Mouse (Mus musculus): ENCODE data around the gene Nabp1.

Gene Nabp1

DNA sequence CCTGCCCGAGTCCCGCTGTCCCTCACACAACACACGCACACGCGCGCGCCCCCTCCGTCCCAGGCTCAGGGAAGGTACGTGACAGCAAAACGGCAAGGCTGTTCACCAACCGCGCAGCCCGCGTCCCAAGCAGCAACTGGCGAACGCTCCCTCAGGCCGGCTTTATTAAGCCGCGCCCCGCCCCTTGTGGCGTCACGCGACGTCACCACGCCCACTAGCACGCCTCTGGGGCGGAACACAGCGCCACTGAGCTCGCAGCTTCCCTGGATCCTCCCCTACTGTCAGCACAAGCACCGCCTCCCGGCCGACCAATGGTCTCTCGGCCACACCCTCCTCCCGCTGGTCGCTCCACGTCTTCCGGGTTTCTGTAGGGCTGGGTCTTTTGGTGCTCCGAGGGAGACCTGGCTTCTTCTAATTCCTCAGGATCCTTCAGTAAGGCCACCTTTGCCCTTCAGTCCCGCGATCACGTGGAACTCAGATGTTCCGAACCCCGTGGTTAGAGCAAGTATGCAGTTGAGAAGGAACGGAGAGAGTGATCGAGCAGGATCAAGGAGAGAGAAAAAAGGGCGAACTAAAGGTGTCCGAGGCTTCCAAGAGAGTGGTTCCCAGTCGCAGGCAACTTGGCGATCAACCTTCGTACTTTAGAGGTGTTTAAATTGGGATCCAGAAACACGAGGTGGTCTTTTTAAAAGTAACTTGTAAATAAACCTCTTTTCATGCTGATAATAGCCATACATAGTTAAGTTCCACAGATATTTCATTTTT, at the start of gene Nabp1:
Gene Nabp1 (minus strand): TSS at position 164 of the 765 bp plus-strand sequence.
- peak; percentile 99 for DNase-seq

GRCm38 (mm10) chr1:51525563-51526265, 47.5 kb upstream of the Nabp1 start:
- DNase-seq: no peak

- no peak for DNase-seq
These were observed 43.4 kb upstream of the Nabp1 start for GRCm38 (mm10) chr1:51521651-51522050.

- DNase-seq: no peak
These were observed 42.1 kb upstream of the Nabp1 start for GRCm38 (mm10) chr1:51520246-51520780.

DNA sequence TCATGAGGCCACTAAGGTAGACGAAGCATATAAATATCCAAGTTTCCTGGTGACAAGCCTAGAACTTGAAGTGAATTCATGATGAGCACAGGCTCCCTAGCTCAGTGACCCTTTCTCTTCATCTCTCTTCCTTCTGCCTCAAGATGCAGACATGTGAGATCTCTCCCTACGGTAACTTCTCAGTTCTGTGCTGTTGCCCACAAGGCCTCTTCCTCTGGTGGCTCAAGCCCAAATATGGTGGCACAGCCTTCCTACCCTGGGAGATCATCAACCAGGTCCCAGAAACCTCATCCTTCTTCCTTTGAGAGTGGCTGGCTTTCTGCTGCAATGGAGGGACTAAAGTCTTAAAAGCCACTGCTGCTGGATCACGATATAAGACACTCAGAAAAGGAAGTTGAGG, 40.9 kb upstream of the Nabp1 start:
- no peak for DNase-seq

DNA sequence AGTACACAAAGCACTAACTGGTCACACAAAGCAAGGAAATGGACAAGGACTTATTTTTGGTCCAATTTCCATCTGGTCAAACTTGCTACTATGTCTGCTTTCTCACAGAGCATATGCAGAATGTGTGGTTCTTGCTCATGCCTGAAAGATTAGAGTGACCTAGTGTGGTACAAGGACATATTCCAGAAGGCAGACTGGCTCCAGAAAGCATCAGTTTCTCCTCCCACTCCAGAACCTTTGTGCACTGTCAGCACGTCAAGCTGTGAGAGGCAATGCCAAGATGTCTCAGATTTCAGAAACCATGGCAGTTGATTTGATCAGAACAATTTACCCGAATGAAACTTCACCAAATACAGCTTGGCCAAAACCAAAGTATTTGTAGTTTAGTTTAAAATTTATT, 37.4 kb upstream of the Nabp1 start:
- no peak for DNase-seq

- no peak for DNase-seq
These were observed 36.8 kb upstream of the Nabp1 start for GRCm38 (mm10) chr1:51515041-51515440.

- no peak for DNase-seq
These were observed 36.2 kb upstream of the Nabp1 start for GRCm38 (mm10) chr1:51514379-51514778.

GRCm38 (mm10) chr1:51513059-51513713, 35.0 kb upstream of the Nabp1 start:
- no peak for DNase-seq

- no peak for DNase-seq
These were observed 34.1 kb upstream of the Nabp1 start for GRCm38 (mm10) chr1:51512326-51512725.

- no peak for DNase-seq
These were observed 31.6 kb upstream of the Nabp1 start for GRCm38 (mm10) chr1:51509776-51510175.

DNA sequence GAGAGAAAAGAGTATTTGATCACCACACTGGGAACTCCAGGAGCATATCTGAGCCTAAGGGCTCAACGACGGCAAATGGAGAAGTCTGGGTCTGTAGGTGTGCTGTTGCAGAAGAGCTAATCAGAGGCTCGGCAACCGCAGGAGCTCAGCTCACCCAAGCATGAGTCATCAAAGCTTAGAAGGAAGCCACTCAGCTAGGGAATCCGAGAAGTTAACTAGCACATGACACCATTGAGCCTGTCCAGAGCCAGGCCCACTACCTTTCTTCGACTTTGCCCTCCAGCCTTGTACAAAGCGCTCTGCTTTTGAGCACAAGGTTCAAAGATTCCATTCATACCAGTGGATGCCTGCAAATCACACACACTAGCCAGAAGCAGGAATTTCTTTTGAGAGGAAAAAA, 30.9 kb upstream of the Nabp1 start:
- no peak for DNase-seq

- DNase-seq: no peak
These were observed 30.3 kb upstream of the Nabp1 start for GRCm38 (mm10) chr1:51508543-51508942.

GRCm38 (mm10) chr1:51507436-51507835, 29.2 kb upstream of the Nabp1 start:
- DNase-seq: no peak

DNA sequence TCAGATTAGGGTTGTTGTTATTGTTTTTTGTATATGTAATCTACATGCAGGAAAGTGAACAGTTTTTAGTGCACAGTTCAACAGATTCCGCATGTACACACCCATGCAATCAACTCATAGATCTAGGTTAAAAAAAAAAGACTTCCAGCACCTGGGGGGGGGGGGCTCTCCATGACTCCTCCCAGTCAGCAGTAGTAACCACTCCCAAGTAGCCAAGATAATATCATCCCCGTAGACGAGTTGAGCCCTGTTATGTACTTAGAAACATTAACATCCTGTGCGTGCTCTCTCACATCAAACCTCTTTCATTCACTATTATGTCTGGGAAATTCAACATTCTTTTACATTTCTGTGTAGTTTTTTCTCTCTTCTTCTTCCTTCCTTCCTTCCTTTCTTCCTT, 28.0 kb upstream of the Nabp1 start:
- no peak for DNase-seq

GRCm38 (mm10) chr1:51505632-51506031, 27.4 kb upstream of the Nabp1 start:
- DNase-seq: no peak

DNA sequence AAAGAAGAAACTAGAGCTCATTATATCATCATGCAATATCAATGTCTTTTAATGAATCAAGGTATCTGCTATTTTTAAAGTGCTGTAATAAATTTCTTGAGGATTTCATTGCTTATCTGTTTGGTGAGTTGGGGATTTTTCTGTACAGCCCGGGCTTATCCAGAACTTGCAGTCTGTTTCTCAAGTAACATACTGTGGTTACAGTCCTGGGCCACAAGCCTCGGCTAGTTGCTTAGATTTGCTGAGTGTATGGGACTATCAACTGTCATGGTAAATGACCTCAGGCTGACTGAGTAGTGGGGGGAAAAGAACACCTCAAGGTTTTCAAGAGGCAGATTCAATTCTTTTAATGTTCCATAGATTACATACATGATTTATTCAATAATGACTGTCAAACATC, 24.8 kb upstream of the Nabp1 start:
- no peak for DNase-seq

DNA sequence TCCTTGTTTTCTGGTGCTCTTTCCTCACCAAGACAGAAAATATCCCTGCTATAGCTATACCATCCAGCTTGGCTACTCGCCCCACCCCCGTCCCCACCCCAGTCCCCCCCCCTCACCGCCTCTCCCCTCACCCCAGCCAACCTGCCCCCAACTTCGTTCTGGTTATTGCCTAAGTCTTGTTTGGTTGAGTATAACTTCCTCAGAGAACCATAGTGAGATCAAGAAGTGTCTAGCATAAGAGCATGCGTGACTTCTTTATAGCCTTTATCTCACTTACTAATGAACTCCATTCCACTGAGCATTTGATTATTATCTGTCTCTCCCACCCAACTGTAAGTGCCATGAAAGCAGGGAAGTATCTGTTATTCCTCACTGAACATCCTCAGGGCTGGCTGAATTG, 24.1 kb upstream of the Nabp1 start:
- DNase-seq: no peak

DNA sequence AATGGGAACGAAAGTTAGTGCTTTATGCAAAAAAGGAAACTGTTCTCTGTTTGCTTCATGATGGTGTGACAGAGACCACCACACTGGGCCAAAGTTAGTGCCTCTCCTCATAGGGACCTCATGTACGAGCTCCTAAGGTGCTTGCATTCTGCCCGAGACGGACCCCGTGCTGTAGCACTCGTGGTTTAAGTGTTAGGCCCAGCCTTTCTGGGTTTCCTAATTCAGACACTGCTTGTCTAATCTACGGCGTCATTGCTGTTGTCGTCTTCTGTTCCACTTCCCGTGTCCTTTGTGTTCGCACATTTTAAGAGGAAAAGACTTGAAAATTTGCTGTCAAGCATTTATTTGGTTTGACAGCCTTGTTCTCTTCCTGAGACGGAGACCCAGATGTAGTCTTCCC, 23.0 kb upstream of the Nabp1 start:
- DNase-seq: no peak

- no peak for DNase-seq
These were observed 20.4 kb upstream of the Nabp1 start for GRCm38 (mm10) chr1:51498601-51499098.

- DNase-seq: no peak
These were observed 17.9 kb upstream of the Nabp1 start for GRCm38 (mm10) chr1:51496163-51496562.

DNA sequence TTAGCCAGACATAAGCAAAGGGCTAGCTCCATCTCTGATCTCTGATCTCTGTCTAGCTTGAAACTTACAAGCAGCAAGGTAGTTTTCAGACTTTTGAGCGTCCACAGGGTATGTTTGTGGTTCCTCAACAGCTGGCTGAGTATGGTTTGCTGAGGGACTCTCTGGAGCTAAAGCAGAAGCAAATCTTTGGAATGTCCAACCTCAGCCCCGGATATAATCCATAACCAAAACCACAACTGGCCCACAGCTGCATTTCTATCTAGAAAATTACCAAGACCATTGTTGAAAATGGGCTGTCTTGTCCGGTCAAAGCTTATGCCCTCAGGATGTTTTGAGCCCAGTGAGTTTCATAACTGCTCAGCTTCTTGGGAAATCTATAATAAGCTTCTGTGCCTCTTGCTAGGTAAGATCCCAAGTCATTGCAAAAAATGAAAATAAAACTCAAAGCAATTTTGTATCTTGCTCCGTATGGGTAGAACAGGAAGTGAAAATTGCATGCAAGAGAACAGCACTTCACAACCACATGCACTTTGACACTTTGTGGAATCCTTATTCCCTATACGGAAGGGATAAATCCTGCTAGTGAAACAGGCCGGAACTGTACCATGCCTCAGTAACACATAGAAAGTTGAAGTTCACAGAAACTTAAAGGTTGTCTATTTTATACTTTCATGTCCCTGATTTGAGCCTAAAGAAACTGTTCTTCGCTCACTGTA, 15.5 kb upstream of the Nabp1 start:
- DNase-seq: no peak

DNA sequence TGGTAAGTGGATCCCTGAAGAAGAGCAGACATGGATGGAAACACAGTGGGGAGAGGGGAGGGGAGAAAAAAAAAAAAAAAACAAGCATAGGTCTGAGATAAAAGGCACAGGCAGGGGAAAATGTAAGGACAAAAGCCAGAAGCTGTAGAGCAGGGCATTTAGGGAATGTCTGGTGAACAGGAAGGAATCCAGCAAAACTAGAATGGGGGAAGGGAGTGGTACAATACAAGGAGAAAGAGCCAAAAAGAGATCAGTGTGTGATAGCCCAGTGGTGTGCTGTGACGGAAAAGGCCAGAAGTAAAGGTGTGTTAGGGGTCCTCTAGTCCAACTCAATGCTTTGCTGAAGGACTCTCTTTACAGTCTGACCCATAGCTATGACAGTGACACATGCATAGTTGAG, 8.1 kb upstream of the Nabp1 start:
- no peak for DNase-seq

All from cerebellum, adult 9-10 months (tissue).